Mouse (Mus musculus) retina, postnatal 7 days (tissue): ENCODE measurements around the gene Tcta.
"Not testable (repeated sequence)": the region's sequence is repeated elsewhere in the genome, so short reads cannot be mapped to it uniquely, and the experiment has no call there.

ENCODE experiments used
- DNase-seq: peaks from one replicate; pipeline ENCODE4 v3.0.0-alpha.2; 2012; ENCODE audit warnings: low read depth, low spot score

Tcta gene

DNA sequence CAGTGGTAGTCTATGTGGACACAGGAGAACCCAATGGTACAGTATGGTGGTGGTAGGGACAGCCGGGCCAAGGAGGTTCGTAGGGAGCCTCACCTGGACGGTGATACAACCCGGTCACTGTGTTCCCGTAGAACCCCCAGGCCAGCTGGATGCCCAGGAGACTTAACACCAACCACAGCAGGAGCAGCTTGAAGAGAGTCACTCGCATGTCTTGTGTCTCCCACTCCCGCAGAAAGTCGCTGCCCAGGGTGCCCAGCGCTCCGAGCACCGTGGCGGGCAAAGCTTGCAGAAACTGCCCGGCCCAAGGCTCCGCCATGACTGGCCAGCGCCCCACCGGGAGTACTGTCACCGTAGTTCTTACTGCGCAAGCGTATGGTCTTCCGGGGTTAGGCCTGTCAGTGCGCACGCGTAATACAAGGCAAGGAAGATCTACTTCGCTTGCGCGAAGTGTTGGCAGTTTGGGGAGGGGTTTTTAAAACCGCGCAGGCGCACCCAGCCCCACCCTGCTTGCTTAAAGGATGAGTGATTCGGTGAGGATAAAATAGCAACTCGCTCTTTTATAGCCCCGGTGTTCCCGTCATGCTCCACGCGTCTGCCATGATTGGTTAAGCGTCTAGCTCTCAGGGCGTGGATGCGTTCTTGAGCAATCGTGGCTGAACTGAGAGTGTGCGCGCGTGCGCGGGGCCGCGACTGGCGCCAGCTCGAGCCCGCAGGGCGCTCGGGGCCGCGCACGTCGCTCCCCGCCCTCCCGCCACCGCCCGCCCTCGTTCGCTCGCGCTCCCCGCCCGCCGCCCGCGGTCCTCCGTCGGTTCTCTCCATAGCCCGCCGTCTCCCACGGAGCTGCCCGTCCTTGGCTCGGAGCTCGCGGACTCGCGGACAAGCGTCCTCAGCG is at the start of gene Tcta, which contains the start of gene Rhoa:
Tcta (minus strand) TSS at position 532 of the 892 bp plus-strand sequence.
Rhoa (plus strand) TSS at position 501 of the 892 bp plus-strand sequence.
- DNase-seq = peak; percentile 99

GRCm38 (mm10) chr9:108349727-108350126 is 43.8 kb upstream of the Tcta start:
- no peak for DNase-seq

DNA sequence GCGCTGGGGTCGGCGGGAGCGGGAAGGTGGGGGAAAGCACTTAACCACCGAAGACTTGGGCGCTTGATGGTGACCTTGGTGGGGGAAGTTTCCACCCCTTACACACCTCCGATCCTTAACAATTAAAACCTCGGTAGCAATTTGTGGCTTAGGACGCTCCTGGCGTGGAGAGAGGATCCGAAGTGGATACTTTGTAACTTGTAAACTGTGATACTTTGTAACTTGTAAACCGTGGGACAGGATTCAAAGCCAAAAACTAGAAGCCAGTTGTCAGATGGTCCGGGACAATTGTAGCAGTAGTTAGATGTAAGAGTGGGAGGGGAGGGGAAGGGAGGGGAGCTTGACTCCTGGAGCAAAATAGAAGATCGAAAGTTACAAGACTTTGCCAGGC is 42.3 kb upstream of the Tcta start:
- no peak for DNase-seq

DNA sequence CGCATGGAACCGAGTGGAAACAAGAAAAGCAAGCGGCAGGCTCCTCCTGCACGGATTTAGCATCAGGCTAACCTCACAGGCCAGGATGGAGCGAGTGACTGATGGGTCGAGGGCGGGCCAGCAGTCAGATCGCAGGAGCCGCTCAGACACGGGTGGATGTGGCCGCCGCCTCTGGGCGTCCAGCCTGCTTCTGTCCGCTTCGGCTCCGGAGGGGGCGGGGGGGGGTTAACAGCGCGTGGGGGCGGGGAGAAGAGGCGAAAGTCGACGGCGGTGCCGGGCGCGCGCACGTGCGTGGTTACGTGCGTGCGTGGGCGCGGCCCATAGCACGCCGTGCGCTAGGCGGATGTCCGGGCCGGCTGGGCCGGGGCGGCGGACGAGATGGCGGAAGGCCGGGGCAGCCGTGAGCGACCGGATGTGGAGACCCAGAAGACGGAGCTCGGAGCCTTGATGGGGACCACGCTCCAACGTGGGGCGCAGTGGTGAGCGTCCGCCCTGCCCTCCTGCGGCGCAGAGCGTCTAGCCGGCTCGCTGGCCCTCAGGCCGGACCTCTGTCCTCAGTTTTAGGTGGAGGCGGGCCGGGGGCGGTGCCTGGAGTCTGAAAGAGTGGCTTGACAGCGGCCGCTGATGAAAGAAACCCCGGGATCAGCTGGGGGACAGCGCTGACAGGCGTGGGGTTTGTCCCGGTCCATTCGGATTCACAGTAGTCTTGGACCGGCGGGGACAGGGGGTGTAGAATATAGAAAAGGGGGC is 41.8 kb upstream of the Tcta start, which contains the start of gene Usp4:
Usp4 (plus strand) TSS at position 314 of the 750 bp plus-strand sequence.
- DNase-seq = peak; percentile 86

DNA sequence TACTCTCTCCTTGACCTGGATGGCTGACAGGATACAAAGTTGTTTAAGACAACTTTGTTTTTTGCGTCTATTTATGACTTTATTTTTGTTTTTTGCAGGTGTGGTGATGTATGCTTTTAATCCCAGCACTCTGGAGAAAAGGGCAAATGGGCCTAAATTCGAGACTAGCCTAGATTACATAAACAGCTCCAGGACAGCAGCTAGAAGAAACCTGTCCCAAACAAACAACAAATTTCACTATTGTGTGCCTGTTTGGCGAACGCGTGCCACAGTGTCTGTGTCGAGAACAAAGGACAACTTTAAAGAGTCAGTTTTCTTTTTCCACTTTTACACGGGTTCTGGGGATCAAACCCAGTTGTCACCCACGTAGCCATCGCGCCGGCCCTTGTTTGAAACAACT is 41.1 kb upstream of the Tcta start:
- DNase-seq = no peak

DNA sequence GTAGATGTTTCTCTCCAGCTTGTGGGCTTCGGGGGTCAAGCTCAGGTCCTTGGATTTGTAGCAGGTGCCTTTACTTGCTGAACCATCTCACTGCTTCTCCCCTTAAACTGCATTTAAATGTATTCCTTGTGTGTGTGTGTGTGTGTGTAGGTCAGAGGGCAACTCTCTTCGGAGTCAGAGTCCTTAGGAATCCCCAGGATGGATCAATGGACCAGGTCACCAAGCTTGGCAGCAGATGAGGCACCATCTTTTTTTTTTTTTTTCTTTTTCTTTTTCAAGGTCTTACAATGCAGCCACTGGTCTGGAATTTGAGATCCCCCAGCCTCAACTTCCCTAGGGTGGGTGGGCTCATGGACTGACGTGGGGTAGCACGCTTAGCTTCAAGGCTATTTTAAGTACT is 38.5 kb upstream of the Tcta start:
- DNase-seq = no peak

- DNase-seq = no peak
Observed at GRCm38 (mm10) chr9:108343835-108344234, 37.9 kb upstream of the Tcta start.

DNA sequence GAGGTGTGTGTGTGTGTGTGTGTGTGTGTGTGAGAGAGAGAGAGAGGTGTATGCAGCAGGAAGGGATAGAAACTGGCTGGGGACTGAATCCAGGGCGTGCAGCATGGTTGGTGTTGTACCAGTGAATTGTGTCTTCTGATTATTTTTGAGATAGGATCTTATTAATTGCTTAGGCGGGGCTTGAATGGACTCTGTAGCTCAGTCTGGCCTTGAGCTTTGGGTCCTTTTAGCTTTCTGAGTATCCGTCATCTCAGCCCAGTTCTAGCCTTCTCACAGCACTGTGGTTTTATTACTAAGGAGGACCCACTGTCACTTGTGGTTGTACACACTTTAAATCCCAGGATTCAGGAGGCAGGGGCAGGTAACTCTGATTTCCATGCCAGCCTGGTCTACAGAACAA is 37.4 kb upstream of the Tcta start:
- DNase-seq = no peak

DNA sequence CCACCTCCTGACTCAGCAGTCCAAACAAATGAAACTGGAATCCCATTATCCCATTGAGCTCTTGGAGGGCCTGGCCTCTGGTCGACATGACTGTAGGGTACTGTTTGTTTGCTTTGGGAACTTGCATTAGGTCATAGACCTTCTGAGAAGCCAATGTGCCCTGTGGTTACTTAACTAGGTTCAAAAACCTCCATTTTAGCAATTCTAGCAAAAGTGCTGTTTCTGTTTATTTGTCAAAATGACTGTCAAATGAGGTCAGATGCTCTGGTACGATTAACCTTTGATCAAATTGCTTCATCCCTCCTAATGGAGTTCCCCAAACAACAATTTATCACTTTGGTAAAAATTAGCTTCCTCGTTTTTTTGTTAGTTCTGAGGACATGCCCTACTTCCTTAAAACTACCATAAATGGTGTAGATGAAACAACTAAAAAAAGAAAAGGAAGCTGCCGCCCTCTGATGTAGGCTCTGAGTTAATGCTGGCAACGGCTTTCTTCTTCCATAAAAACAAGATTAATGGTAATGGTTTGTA is 36.4 kb upstream of the Tcta start:
- no peak for DNase-seq

GRCm38 (mm10) chr9:108341801-108342200 is 35.8 kb upstream of the Tcta start:
- DNase-seq = no peak

DNA sequence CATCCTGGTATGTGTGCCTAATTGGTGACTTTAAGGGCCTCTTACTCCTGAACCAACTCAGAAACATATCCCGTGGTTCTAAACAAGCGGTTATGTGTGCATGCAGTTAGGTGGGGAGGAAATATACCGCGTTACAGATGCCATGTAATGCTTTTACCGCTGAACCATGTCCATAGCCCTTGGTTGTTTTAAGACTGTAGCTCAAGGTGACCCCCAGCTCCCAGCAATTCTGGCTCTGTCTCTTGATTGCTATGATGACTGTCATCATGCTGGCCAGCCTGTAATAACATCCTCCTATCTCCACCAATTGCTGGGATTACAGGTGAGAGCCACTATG is 35.1 kb upstream of the Tcta start:
- DNase-seq = no peak

DNA sequence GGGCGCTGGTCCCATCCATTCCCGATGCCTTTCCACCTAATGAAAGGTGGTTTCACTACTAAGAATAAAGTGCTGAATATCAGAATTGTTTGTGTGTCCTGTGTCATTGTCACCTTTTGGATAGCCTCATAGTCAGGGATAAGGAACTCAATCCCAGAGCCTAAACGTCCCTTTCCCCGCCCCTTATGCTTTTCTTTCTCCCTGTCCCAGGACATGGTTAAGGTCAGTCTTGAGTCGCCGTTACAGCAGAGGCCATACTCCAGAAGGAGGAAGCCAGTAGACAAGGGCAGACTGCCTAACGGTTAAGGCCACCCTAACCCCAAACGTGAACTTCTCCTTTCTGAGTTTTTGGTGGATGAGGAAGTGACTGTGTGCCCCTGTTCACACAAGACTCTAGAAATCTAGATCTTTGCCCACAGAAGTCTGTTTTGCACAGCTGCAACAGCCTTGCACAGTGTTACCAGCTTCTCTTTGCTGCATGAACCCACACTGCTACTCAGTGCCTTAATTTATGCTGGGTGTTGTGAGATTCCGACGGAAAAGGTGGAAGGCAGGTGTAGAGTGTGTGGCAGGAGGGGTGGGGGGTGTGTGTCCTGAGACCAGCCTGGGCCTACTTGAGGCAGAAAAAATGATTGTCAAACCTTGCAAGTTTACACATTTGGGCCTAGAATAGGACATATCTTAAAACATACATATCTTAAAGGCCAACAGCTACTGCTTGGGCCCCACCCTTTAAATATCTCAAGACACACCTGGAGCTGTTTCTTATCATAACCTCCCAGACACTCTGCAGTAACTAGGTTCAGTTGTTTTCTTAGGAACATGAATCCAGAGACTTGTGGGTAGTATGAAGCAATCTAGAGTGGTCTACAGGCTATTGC is 34.5 kb upstream of the Tcta start:
- no peak for DNase-seq

- DNase-seq = no peak
Observed at GRCm38 (mm10) chr9:108339886-108340257, 33.9 kb upstream of the Tcta start.

DNA sequence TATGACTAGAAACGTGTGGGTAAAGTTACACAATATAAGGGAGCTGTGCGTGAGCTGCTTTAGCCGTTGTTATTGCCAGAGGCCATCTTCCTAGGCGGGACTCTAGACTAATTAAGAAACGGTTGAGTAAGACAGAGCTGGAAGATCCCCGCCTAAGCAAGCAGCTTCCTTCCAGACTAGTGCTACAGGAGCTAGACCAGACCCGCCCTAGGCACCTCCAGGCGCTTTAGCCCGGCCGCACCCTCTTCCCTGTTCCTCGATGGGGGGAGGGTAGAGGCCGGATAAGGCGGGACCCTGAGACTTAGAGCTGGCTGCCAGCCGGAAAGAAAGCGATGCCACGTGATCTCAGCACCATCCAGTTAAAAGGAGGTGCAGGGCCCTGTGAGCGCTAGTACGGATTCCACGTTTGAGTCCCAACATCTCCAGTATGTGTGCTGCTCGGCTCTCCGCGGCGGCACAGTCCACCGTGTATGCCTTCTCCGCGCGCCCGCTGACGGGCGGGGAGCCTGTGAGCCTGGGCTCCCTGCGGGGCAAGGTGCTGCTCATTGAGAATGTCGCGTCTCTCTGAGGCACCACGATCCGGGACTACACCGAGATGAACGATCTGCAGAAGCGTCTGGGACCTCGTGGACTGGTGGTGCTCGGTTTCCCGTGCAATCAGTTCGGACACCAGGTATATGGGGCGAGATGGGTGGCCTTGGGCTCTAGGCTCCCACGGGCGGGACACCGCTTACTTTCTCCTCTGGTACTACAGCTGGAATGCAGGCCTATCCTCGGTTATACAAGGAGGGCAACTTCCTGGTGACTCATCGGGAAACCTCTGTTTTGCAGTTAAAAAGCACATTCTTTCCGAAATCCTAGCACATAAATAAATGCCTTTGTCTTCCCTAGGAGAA is 33.2 kb upstream of the Tcta start, which contains the start of gene Gpx1:
Gpx1 (plus strand) TSS at position 18 of the 896 bp plus-strand sequence.
- DNase-seq = peak; percentile 79

GRCm38 (mm10) chr9:108338551-108338885 is 32.6 kb upstream of the Tcta start:
- no peak for DNase-seq

- DNase-seq = no peak
Observed at GRCm38 (mm10) chr9:108337848-108338550, 32.0 kb upstream of the Tcta start.

- no peak for DNase-seq
Observed at GRCm38 (mm10) chr9:108325811-108326210, 19.9 kb upstream of the Tcta start.

GRCm38 (mm10) chr9:108324784-108325183 is 18.8 kb upstream of the Tcta start:
- no peak for DNase-seq

DNA sequence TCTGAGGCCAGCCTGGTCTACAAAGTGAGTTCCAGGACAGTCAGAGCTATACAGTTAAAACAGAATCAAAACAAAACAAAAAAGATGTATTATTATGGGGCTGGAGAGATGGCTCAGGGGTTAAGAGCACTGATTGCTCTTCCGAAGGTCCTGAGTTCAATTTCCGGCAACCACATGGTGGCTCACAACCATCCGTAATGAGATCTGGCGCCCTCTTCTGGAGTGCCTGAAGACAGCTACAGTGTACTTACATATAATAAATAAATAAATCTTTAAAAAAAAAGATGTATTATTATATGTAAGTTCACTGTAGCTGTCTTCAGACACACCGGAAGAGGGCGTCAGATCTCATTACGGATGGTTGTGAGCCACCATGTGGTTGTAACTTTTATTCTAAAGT is 16.1 kb upstream of the Tcta start:
- DNase-seq = not testable (repeated sequence)

GRCm38 (mm10) chr9:108318462-108318861 is 12.5 kb upstream of the Tcta start:
- no peak for DNase-seq
